ENCODE assay signal across 11 mouse cellular contexts in the genomic region with DNA sequence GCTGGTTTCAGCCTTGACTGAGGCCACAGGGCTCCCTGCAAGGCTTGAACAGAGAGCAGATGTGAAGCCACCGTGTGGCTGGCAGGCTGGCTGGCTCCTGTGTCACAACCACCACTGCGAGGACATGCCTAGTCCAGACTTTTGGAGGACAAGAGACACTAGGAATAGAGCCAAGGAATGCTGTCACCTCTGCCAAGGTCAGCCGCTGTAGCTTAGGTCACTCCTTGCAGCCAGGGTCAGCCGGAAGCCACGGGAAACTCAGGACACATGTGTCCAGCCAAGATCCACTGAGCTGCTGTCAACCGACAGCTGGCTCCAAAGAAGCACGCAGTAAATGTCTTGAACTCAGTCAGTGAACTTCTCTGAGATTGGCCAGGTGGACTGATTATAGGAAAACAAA.
A peak's percentile ranks its signal among the peaks of the same experiment; 100 is the strongest.
DNase-seq lines count a peak whose midpoint lies in the region; ATAC-seq lines count a peak whose summit lies in the region.
"Had no signal": no experiment of that assay in that cellular context is flagged by ENCODE, and none has a peak within 500 bp of the region (broad histone marks: within the 10 kb centered on the region; RNA-seq: fewer than 3 reads in every experiment).

No protein-coding gene starts in this region.

- no peak overlapping the region for H3K4me2 ChIP-seq in kidney, embryonic 15.5 days
- H3K4me2 ChIP-seq: embryonic facial prominence, embryonic 15.5 days; limb, embryonic 12.5 days; neural tube, embryonic 13.5 days had no signal

- H3K4me3 ChIP-seq in kidney, embryonic 15.5 days (replicated peaks), result no peak overlapping the region
- H3K4me3 ChIP-seq: embryonic facial prominence, embryonic 15.5 days; limb, embryonic 12.5 days; neural tube, embryonic 13.5 days had no signal

- H3K9ac ChIP-seq in kidney, embryonic 15.5 days, result no peak overlapping the region
- H3K9ac ChIP-seq: embryonic facial prominence, embryonic 15.5 days; limb, embryonic 12.5 days; neural tube, embryonic 13.5 days had no signal

- no peaks in the 10 kb centered on the region for H3K36me3 ChIP-seq in kidney, embryonic 15.5 days
- H3K36me3 ChIP-seq: embryonic facial prominence, embryonic 15.5 days; limb, embryonic 12.5 days; neural tube, embryonic 13.5 days had no signal

- no peaks in the 10 kb centered on the region for H3K9me3 ChIP-seq in kidney, embryonic 15.5 days (replicated peaks)
- H3K9me3 ChIP-seq: embryonic facial prominence, embryonic 15.5 days; limb, embryonic 12.5 days; neural tube, embryonic 13.5 days had no signal

- no peak for ATAC-seq in kidney, embryonic 15.5 days (replicated peaks; ENCODE audit: low FRiP score)
- no peak for ATAC-seq in activated CD4-positive, CD25-positive, alpha-beta regulatory T cell, adult 4 months

- peak; percentile 40 for DNase-seq in gastrocnemius, adult 18-20 months (ENCODE audit: low spot score)
- no peak for DNase-seq in gastrocnemius, postnatal 4 days (ENCODE audit: low spot score in 2 of 2)
- peak; percentile 84 for DNase-seq in heart, adult 8-10 months (ENCODE audit: low spot score)
- DNase-seq in lung, postnatal 36 days, result peak; percentile 79
- DNase-seq in layer of hippocampus, postnatal 10 days (ENCODE audit: low spot score in 2 of 2), result no peak
- DNase-seq in cerebellum, adult 11 months, result no peak

- peaks cover 20% of the 10 kb centered on the region for H3K4me1 ChIP-seq in kidney, embryonic 15.5 days

- WGBS in kidney, embryonic 15.5 days, result 50% methylated on average over 7 of the region's 7 CpGs

- H3K27me3 ChIP-seq in kidney, embryonic 15.5 days, result peaks cover 10% of the 10 kb centered on the region; the same call in 1 of the 2 replicates
- H3K27me3 ChIP-seq: embryonic facial prominence, embryonic 15.5 days had no signal

- H3K27ac ChIP-seq in kidney, embryonic 15.5 days, result peak overlapping the region; percentile 46
- H3K27ac ChIP-seq: embryonic facial prominence, embryonic 15.5 days; limb, embryonic 12.5 days; neural tube, embryonic 13.5 days had no signal

Comparison
In these comparisons a context has a peak if more than half of its experiments do, and no peak if none do; other contexts are left out.
1. DNase-seq: peak in gastrocnemius, adult 18-20 months (single experiment), heart, adult 8-10 months (single experiment) and lung, postnatal 36 days (single experiment); none in gastrocnemius, postnatal 4 days (0 of 2), layer of hippocampus, postnatal 10 days (0 of 2) and cerebellum, adult 11 months (single experiment).